Comparison of ENCODE assay signal across 25 mouse cellular contexts in the genomic region with DNA sequence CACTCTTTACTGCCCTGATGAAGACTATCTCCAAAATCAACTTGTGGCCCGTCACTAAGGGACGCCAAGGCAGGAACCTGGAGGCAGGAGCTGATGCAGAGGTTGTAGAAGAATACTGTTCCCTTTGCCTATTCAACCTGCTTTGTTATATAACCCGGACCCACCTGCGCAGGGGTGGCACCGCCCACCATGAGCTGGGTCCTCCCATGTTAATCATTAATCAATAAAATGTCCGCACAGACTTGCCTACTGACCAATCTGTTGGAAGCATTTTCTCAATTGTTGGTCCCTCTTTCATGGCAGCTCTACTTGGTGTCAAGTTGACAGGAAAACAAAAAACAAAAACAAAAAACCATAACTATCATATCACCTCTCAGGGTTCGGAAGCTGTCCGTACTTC. TPM values are rescaled to one million over a fixed set of nuclear protein-coding genes. Genes with fewer than 3 reads are reported as not detected.
"Had no signal": no experiment of that assay in that cellular context is flagged by ENCODE, and none has a peak within 500 bp of the region (broad histone marks: within the 10 kb centered on the region; RNA-seq: fewer than 3 reads in every experiment).

No protein-coding gene starts in this region.

- H3K27ac ChIP-seq: heart, adult 2 months; heart, embryonic 13.5 days; heart, embryonic 15.5 days; hindbrain, embryonic 13.5 days; hindbrain, embryonic 15.5 days; hindbrain, postnatal 0 days; limb, embryonic 15.5 days; liver, embryonic 12.5 days; liver, embryonic 14.5 days had no signal

- H3K9ac ChIP-seq: forebrain, postnatal 0 days; heart, embryonic 13.5 days; heart, embryonic 15.5 days; hindbrain, embryonic 13.5 days; hindbrain, embryonic 15.5 days; limb, embryonic 13.5 days; limb, embryonic 15.5 days; liver, embryonic 12.5 days; liver, embryonic 14.5 days had no signal

- DNase-seq: forebrain, postnatal 0 days; gastrocnemius, postnatal 14 days; gastrocnemius, postnatal 36 days; heart, adult 11 months; heart, adult 2 months; heart, postnatal 14 days; heart, postnatal 36 days; kidney, postnatal 10 days; kidney, postnatal 36 days; layer of hippocampus, adult 9-11 months; layer of hippocampus, postnatal 36 days; left cerebral cortex, postnatal 4 days had no signal

- H3K4me3 ChIP-seq: heart, adult 2 months; heart, embryonic 13.5 days; heart, embryonic 15.5 days; hindbrain, embryonic 13.5 days; hindbrain, embryonic 15.5 days; limb, embryonic 13.5 days; limb, embryonic 15.5 days; liver, embryonic 12.5 days had no signal

- H3K27me3 ChIP-seq: heart, embryonic 13.5 days; heart, embryonic 15.5 days; hindbrain, embryonic 13.5 days; hindbrain, embryonic 15.5 days; limb, embryonic 13.5 days; limb, embryonic 15.5 days; liver, embryonic 12.5 days had no signal

- H3K36me3 ChIP-seq: heart, embryonic 13.5 days; heart, embryonic 15.5 days; hindbrain, embryonic 13.5 days; hindbrain, embryonic 15.5 days; limb, embryonic 13.5 days; limb, embryonic 15.5 days; liver, embryonic 12.5 days had no signal

RNA-seq across cellular contexts. Expression of a gene that starts 22.8 kb away (rescaled TPM):
- total RNA-seq: forebrain, postnatal 0 days; hindbrain, postnatal 0 days had no signal
- polyA plus RNA-seq: gonadal fat pad, adult 2 months; heart, adult 2 months; heart, embryonic 11.5 days; hindbrain, embryonic 11.5 days; large intestine, adult 2 months; liver, embryonic 14.5 days had no signal
